Mouse (Mus musculus) regulatory T cell (primary cell): ENCODE measurements around the gene Ada.

Source experiments
- in situ Hi-C: fragments of 300-600 bp; cut with MboI, MseI; formaldehyde crosslinking; loops from one replicate; pipeline ENCODE4 v1.15.1; 2025; ENCODE audit warnings: high pct_unique_total_duplicates

Gene Ada

DNA sequence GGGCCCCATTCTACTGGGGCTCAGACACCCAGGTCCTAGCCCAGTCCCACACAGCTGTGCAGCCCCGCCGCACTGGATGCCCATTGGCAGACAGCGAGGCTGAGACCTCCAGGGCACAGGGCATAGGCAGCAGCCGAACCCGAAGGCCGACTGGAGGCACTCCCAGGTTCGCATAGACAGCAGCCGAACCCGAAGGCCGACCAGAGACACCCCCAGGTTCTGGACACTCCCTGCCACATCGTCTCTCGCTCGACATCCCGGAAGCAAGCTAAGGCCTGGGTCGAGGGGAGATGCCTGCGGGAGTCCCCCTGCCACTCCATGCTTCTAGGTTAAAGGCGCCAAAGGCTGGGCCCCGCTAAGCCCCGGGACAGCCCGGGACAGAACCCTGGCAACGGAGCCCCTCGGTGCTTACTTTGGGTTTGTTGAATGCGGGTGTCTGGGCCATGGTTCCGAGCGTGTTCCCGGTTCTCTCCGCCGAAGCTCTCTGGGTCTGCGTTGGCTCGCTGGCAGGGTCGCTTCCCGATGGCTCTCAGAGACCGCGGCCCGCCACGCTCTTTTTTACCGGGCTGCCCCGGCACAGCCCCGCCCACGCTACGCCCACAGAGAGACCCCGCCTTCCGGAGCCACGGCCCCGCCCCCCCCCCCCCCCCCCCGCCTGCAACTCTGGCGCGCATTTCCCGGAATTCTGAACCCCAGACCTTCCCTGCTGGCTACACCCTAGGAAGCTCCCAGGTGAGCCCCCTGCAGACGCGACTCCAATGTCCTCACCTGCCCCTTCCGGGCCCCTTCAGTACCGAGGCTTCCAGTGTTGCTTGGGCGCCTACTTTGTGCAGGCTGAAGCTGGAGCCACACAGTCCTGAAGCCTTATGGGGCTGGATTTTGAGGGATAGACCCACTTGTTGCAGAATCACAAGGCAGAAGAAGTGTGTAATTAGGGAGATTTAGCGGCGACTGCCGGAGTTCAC lies at the start of gene Ada:
Gene Ada, minus strand, starts transcription at position 593 of the 965 bp plus-strand sequence.
- in situ Hi-C loops = no loop called here

GRCm38 (mm10) chr2:163798411-163798810 lies 48.4 kb upstream of the Ada start:
- in situ Hi-C loops = no loop called here

DNA sequence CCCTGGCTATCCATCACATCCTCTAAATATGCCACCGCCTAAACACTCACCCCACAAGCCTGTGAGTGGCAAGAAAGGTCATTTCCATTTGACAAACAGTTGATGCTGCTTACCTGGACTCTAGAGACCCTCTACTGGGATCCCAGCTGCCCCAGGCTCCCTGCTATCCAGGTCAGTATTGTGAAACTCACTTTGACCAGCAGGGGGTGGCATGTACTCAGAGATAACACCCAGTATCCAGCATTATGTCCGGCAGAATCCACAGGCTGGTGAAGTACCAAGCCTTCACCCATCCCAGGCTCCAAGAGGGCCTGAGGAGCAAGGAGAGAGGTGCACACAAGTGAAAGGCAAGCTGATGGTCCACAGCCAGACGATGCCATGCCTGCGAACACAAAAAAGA lies 38.4 kb upstream of the Ada start:
- in situ Hi-C loops = no loop called here

DNA sequence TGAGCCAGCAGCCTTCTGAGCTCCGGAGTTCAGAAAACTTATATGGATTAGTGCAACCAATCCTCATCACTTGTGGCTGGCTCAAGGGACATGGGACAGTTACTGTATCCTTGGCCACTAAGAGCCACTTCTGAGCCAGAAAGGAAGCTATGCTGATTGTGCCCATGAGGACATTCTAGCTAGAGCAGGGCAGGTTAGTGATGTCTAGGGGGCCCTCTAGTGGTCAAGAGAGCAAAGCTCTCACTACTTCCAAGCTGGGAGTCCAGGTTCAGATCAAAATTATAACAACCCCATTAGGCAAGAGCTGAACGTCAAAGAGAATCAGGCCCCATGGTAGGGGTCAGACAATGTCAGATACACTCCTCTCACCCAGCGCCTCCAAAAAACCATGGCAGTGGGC lies 37.7 kb upstream of the Ada start:
- in situ Hi-C loops = no loop called here

GRCm38 (mm10) chr2:163787086-163787485 lies 37.0 kb upstream of the Ada start:
- in situ Hi-C loops = no loop called here

DNA sequence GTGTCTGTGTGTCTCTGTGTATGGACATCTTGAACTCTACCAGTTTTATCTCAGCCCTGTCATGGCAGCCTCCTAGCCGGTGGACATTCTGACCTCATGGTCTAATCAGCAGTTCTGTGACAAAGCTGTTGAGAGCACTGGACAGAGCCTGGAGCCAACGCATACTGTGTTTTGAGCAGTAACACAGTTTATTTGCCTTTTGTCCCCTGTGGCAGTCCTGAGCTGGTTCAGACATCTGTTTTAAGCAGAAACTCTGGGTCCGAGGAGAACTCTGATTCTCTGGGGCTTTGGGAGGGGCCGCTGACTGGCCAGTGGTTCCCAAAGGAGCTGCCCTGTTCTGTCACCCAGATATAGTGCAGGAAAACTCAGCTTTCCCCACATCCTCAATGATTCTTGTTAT lies 33.9 kb upstream of the Ada start:
- in situ Hi-C loops = no loop called here

DNA sequence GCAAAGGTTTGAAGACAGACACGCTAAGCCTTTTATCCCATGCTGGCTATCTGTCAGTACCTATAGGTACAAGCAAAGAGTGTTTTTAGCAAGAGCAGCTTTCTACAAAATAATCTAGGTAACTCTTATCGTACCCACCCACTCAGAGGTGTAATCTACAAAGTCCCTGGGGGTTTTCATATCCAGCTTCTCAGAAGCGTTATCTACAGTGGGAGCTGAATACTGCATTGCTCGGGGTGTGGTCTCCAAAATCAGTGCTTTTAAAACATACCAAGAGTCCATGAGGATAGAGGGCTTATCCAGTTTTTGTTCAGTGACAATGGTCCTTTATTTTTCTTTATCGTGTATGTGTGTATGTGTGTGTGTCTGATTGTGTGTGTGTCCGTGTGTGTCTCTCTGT lies 33.3 kb upstream of the Ada start:
- in situ Hi-C loops = no loop called here

DNA sequence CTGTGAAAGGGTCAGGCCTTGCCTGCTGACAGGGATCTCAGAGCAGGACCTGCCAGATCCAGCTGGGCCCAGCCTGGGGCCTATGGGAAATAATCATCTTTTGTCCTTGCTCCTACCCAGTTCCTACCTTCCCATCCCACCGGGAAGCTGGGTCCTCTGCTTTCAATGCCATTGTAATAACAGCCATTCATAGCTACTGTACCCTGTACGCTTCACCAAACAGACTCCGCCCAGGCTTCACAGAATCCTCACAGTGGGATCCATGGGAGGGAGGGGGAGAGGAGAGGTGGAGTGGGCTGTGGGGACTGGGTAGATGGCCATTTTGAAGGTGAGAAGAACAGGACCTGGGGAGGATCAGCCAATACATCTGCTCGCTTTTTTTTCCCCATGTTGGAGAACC lies 28.9 kb upstream of the Ada start:
- in situ Hi-C loops = no loop called here

GRCm38 (mm10) chr2:163777061-163777460 lies 27.0 kb upstream of the Ada start:
- in situ Hi-C loops = no loop called here

GRCm38 (mm10) chr2:163776661-163777060 lies 26.6 kb upstream of the Ada start:
- in situ Hi-C loops = no loop called here

DNA sequence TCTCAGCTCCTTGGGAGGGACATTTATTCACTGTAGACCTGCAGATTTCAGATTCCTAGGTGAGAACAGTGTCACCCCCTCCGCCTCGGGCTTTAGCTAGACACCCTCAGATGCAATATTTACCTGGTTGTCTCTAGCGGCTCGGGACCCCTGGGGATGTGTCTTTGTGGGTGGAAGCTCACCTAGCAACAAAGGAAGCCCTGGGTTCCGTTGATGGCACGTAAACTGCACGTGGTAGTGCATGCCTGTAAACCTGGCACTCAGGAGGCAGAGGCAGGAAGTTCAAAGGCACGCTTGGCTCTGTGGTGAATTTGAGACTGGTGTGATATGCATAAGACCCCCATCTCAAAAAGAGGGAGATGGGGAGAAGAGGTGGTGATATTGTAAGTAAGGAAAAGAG lies 20.7 kb upstream of the Ada start:
- in situ Hi-C loops = no loop called here

DNA sequence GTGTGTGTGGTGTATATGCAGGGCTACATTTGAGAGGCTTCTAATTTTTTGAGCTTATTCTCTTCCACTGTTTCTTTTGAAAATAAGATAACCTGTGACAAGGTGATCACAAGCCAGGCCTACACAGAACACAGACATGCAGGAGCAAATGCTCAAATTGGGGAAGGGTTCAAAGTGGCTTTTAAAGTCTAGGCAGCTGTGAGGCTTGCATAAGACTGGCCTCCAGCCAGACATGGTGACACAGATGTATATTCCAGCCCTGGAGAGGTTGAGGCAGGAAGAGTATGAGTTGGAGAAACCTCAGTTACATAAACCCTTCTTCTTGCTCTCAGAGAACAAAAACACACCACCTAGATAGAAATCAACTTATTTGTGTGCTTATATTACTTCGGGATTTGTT lies 16.9 kb upstream of the Ada start:
- in situ Hi-C loops = loop anchor here (5.0 kb wide), 1 partner anchor 50 kb away; no protein-coding TSS in a partner anchor

GRCm38 (mm10) chr2:163766261-163766660 lies 16.2 kb upstream of the Ada start:
- in situ Hi-C loops = loop anchor here (5.0 kb wide), 1 partner anchor 51 kb away; no protein-coding TSS in a partner anchor

DNA sequence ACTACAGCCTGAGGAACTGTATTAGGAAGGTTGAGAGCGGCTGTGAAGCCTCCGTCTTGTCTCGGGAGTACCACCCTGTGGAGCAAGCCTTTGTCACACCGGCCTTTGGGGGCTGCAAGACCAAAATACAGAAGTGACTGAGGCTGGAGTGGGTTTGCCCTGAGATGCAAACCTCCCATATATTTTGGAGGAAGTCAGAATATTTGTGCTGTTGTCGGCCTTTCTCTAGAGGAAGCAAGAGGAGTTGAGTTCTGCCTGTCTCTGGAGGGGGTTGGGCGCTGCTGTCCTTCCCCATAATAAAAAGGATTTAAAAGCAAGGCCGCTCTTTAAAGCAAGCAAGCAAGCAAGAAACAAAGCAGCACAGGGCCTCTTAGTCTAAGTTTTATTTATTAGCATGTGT lies 11.4 kb upstream of the Ada start:
- in situ Hi-C loops = no loop called here

DNA sequence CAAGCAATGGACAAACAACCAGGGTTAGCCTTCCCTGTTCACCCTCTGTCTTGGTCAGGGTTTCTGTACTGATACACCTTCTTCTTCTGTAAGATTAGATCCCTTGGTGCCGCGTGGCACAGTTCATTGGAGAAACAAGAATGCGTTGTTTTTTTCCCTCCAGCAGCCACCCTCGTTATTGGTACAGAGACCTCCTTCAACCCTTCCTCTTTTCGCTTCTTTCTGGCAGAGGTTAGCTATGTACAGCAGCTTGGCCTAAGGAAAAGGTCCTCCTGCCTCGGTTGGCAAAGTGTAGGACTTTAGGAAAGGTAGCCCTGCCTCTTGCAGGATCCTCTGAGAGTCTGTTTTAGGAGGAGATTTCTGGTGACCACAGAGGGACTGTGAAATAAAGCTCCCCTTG lies 10.6 kb upstream of the Ada start:
- in situ Hi-C loops = no loop called here

GRCm38 (mm10) chr2:163758146-163758545 lies 8.1 kb upstream of the Ada start:
- in situ Hi-C loops = no loop called here

GRCm38 (mm10) chr2:163756723-163757122 lies 6.7 kb upstream of the Ada start:
- in situ Hi-C loops = no loop called here

DNA sequence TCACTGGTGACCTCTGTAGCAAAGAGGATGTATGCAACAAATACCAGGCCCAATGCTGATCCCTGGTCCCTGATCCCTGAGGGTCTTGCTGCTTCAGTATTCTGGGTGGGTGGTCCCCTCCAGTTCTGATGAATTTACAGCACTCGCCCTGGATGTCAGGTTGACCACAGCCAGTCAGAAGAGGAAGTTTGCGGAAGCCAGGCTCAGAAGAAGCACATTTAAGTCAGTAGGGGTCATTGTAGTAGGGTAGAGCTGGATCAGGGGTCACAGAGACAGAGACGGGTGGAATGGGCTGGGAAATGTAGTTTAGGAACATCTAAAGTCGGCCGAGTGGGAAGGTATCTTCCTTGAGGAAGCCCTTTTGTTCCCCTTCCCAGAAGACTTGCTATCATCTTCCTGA lies 4.2 kb upstream of the Ada start:
- in situ Hi-C loops = no loop called here

DNA sequence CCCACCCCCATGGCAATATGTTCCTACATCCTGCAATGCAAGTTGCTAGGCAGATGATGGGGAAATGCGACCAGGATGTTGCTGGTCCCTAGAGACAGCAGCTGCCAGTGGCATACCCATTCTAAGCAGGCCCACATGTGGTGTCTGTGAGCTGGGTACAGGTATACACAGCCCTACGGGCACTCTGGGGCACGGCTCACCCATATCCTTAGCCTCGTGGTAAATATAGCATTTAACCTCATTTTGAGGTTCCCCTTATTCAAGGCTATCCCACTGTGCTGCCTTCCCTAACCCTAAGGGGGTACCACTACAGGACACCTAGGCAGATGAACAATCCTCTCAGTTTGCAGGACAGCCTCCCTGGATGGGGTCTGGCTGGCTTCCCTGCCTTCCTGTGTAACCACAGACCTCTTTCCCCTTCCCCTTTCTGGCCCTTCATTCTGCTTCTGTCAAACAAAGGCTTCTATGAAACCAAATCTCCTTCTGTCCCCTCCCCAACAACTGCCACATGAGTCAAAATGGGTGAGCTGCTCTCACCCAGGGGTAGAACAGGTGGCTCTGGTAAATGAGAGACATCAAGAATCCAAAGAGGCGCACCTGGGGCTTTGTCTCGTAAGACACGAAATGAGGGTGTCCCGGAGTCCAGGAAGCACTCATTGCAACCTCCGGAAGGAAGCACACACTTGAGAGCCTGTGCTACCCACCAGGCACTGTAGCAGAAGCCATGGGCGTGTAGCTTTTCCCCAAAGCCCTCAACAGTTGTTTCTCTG lies 5.1 kb downstream of the Ada start:
- in situ Hi-C loops = no loop called here

DNA sequence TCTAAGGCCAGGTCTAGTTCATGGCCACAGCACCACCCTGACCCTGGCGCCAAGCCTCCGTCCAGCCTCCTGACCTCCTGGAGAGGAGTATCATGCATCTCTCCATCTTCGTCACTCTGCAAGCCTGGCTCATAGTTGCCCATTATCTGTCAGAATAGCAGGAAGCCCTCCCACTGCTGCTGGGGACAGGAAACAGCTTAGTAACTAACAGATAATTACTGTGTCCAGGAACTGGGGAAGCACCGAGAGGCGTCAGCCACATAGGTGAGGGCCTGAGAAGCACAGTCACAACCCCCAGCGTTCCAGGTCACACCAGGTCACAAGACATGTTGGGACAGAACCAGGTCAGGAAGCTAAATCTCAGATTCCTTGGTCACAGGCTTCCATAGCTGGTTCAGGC lies 6.7 kb downstream of the Ada start:
- in situ Hi-C loops = no loop called here

DNA sequence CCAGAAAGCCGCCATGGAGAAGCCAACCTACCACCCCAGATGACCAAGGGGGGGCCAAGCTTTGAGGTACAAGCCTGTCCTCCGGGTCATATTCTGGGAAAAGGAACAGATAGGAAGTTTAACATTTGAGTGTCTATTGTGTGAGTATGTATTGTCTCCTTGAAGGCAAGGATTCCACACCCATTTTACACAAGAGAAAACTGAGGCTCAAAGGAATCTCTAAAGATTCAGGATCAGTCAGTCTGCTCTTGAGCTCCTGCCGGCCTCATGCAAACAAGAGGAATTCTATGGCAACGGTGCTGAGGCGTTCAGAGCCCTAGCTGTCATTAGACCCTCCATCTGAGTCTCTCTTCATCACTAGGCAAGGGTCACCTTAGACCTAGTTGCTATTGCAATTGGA lies 7.4 kb downstream of the Ada start:
- in situ Hi-C loops = no loop called here

GRCm38 (mm10) chr2:163735980-163736379 lies 14.1 kb downstream of the Ada start:
- in situ Hi-C loops = no loop called here

- in situ Hi-C loops = no loop called here
Observed at GRCm38 (mm10) chr2:163735163-163735562, 14.9 kb downstream of the Ada start.
